Mouse (Mus musculus): ENCODE measurements around the gene Prdm2.
A peak's percentile ranks its signal among the peaks of the same experiment; 100 is the strongest.

The Prdm2 gene

DNA sequence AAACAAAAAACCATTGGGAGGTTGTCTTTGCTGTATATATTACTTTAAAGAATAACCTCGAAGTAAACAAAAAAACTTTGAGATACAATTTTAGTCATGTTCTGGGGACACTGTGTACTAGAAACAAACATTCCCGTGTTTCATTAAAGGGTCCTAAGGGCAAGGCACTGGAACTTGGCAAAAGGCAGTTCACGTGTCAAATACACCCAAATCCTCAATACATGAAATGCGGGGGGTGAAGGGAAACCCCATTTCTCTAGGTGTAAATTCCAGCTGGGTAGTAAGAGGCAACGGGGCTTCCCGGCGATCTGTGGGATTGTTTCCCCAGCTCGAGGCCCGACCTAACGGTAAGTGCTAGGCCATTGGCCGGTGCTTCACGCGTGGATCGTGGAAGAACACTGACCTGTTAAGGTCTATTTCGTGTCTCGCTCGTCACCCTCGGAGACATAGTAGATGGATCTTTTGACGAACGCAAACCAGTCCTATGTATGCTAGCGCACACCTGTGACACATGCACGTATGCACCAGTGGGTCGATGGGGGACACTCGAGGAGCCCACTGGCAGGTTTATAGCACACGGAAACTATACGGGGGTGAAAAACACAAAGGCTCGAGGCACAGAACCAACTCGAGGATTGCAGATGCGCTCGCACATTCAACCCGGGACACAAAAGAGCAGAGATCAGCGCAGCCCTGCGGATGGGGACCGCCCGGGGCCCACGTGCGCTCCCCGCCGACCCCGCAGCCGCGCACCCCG is 1.0 kb downstream of the Prdm2 start:
- peak; percentile 67 for ATAC-seq (ENCODE audit: low TSS enrichment)

DNA sequence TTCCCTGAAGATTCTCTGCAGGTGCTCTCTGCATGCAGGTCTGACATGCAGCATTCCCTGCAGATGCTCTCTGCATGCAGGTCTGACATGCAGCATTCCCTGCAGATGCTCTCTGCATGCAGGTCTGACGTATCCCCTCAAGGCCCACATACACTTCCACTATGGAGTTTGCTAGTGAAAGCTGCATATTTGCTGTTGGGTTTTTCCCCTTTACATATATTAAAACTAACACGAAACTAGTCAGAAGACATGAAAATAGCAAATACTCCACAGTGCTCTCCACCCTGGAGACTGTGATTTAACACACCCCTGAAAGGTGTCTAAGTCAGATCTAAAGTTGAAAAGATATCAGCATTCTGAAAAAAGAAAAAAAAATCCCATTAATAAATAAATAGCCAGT is 2.8 kb downstream of the Prdm2 start:
- ATAC-seq (ENCODE audit: low TSS enrichment) = no peak

DNA sequence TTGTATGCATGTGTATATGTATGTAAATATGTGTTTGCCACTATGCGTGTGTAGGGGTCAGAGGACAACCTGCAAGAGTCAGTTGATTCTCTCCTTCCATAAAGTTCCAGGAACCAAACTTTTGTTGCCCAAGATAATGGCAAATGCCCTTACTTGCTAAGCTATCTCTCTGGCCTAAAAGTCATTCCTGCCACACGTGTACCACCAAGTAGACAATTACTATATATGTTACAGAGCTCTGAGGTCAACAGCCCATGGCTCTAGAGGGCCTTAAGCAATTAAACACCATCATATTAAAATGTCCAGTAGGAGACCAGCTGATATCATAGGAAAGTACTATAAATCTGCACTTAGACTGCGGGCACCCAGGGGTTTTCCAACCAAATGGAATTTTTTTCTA is 10.1 kb downstream of the Prdm2 start:
- ATAC-seq (ENCODE audit: low TSS enrichment) = no peak

DNA sequence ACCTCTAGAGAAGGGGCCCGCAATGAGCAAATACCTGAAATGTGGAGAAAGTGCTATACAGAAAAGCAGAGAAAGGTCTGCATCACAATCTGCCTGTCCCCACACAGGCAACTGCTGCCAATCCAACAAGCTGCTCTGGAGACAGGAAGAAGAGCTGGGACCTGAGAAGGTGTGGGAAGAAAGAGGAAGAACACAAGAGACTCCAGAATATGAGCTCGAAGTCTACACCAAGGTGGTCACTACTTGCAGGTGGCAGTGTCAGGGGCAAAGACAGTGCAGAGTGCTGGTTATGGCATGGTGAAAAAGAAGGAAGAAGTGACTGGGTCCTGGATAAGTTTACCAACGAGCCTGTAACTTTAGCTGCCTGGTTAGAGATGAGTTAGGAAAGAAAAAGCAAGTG is 14.4 kb downstream of the Prdm2 start:
- no peak for ATAC-seq (ENCODE audit: low TSS enrichment)

DNA sequence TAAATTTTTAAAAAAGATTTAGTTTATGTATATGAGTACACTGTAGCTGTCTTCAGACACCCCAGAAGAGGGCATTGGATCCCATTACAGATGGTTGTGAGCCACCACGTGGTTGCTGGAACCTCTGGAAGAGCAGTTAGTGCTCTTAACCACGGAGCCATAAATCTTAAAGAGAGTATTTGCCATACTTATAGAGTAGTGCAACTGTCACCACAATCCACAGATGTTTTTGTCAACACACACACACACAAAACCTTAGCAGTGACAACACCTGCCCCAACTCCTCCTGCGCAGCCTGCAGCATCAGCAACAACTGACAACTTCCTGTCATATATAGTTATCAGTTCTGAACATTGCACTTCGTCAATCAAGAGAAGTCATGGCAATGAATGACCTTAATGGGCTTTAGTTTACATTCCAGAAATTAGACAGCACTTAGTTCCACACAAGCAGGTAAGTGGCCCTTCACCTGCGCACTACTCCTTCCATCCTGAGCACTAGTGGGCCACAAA is 14.9 kb downstream of the Prdm2 start:
- ATAC-seq (ENCODE audit: low TSS enrichment) = no peak

DNA sequence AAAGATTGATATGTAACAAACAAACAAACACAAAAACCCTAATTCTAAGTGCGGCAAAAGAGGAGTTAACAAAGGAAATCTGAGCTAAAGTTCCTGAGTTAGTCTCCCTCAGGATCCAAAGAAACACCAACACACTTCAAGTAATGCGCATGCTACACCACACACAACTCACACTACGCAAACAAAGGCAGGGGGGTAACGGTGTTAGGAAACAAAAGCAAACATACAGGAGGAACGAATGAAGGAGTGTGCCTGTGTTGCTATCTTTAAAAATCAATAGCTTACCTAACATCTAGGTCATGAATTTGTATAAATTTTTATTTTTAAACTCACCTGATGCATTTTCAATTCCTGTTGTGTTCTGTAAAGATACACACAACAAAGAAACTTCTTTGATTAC is 18.5 kb downstream of the Prdm2 start:
- ATAC-seq (ENCODE audit: low TSS enrichment) = no peak

DNA sequence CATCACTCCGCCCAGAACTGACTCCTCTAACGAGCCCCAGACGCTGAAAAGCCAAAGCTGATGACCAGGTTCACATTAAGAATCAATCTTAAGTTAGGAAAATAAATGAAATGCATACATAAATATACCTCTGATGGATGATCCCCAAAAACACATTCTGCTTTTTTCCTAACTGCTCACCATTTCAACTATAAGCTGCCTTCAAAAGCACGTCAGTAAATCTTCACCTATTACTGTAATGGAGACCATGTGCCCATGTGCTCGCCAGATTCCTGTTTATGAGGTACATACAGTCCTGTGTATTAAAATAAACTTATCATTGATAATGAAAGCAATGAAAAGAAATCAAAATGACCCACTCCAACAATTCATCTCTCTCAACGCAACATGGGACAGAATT is 19.6 kb downstream of the Prdm2 start:
- no peak for ATAC-seq (ENCODE audit: low TSS enrichment)

DNA sequence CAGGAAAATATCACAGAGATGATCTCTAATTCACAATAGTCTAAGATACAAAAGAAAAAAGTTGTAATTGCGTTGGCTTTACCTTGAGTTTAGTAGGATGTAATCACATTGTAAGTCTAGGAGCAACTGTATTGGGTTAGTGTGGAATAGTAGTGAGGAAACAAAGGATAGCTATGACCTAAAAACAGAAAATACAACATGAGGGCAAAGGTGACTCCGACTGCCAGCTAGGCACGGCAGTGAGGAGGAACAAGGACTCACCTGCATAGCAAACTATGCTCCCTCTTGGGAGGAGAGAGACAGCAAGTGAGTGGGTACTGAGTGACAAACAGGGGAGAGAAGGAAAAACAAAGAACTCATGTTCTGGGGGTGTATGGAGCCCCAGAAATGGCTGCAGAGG is 21.0 kb downstream of the Prdm2 start:
- no peak for ATAC-seq (ENCODE audit: low TSS enrichment)

DNA sequence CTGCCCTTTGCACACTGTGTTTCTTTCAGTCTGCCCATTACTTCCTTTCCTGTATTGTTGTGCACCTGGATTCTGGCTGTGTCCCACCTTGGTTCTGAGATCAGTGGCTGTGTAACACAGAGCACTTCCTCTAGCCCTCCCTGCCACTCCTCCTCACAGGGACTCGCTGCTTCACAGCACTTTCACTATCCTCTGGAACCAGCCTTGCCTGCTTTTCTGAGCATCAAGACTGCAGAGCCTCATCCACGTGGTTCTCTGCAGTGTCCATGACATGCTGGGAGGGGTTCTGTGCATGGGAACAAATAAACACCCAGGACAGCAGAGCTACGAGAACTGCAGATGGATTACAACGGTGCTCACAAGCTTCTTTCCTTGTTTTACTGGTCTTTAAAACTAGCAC is 22.1 kb downstream of the Prdm2 start:
- ATAC-seq (ENCODE audit: low TSS enrichment) = peak; percentile 34; the same call in 1 of the 2 replicates

DNA sequence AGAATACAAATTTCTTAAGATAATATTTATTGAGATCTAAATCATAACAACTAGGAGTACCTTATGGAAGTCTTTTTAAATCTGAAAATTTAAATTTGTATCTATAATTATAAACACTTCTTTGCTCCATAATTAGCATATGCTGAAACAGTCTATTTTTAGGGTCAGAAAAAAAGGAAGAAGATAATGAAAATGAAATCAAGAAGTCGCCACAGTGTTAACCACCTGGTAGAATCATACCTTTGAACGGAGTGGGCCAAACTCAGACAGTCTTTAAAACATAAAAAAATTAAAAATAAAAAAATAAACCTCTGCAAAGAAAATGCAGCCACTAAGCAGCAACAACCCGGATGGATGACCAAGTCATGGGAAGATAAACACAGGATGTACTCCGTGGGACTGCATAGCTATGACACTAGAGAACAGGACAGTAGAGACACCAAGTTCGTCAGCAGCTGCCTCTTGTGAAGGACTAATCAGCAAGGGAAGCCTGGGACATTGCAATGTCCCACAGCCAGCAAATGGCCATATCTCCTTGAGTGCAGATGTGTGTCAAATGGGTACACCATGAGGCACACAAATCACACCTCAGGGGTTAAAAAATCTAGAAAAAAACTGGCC is 24.1 kb downstream of the Prdm2 start:
- ATAC-seq (ENCODE audit: low TSS enrichment) = no peak

DNA sequence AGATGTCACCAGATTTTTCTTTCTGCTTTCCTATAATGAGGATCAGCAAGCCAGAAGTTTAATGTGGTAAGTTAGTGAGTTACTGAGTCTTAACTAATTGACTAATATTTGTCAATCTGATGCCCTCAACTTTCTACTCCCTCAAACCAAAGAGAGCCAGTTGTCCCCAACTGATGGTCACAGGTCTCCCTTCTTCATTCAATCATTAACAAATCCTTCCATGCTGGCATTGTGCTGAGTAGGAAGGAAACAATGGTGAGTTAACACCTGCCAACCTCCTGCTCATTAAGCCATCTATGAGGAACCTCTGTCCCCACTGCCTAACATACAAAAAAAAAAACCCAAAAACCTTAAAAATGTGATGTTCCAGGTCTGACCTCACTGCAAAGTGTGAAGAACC is 26.7 kb downstream of the Prdm2 start:
- ATAC-seq (ENCODE audit: low TSS enrichment) = no peak

DNA sequence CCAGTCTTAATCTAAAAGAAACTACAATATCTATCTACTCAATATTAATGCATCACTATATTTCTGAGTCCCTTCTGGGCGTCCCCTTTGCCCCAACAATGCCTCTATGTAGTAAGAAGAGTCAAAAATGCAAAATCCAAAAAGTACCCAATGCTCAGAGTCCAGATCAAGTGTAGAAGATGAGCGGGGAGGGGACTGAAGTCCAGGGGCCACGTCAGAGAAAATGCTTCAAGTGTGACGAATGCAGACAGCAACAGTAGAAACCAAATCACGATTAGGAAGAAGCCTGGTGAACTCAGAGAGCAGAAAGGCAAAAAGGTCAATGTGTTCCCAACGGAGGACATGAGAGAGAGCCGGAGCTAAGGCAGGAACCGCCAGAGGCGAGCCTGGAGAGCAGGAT is 27.3 kb downstream of the Prdm2 start:
- no peak for ATAC-seq (ENCODE audit: low TSS enrichment)

DNA sequence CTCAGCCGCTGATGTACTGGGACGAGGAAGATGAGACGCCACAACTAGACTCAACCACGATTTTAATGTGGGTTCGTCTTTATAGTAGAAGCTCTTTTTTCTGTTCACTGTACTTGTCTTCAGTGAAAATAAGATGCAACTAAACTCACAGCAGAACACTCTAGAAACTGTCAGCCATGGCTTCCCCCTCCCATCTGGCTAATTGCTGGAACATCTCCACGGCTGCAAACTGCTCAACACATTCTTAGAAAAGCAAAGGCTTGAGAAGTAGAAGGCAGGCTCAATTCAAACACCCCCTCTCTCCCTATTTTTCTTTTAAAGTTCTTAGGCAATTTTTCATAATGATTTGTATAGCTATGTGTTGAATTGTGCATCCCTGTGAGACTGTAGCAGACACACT is 29.7 kb downstream of the Prdm2 start:
- peak; percentile 69 for ATAC-seq (ENCODE audit: low TSS enrichment)

DNA sequence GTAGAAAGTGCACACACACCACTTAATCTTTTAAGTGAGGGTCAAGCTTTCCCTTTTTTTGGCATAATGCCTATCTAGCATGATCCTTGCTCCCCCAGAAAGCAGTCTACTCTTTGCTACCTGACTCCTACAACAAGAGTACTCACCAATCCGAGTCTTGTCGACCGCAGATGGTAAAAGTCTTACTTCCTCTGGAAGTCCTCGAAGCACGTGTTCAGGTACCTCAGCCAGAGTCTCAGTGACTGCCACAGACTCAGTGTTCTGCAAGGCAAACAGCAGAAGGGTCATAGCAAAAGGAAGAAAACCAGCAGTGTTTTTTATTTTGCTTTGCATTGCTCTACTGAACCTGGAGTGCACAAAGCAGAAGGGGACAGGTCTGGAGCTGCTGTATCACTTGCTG is 32.1 kb downstream of the Prdm2 start:
- ATAC-seq (ENCODE audit: low TSS enrichment) = no peak

DNA sequence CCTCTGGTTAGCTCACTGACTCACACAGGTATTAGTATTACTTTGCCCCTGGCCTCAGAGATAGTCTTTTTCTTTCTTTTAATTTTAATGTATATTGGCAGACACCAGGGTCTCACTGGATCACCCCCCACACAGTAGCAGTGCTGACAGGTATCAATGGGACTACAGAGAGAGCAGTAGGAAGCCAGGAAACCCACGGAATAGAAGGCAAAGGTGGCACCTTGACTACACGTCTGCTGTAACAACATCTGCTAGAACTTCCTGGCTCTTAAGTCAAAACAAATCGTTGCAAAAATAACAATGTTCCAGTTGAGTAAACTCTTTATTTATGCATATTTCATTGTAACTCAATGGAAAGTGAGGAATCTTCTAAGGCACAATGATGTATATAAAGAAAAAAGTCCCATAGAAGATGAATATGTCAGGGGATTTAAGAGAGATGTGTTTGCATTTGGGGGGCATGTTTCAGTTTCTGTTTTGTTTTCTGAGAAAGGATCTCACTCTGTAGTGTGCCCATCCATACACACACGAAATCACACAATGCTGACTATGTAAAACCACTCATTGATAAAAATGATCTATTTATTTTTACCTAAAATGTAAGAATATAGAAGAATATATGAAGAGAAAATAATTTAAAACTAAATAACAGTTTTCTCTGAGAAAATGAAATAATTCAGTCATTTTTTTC is 41.0 kb downstream of the Prdm2 start:
- no peak for ATAC-seq (ENCODE audit: low TSS enrichment)

DNA sequence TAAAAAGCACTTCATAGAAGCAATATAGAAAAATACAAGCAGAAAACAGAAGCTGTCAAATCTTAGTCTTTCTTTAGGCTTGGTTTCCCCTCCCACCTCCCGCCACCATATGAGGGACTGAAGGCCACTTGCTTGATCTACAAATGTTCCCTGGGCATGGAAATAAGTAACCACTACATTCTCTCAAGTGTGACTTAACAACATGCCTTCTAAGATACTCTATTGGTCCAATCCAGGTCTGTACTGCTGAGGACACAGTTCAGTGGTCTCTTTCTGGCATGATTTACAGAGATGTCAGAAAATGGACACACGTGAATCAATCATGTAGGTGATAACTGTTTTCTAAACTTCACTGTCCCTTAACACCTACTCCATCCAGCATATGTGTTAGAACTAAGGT is 42.5 kb downstream of the Prdm2 start:
- no peak for ATAC-seq (ENCODE audit: low TSS enrichment)

DNA sequence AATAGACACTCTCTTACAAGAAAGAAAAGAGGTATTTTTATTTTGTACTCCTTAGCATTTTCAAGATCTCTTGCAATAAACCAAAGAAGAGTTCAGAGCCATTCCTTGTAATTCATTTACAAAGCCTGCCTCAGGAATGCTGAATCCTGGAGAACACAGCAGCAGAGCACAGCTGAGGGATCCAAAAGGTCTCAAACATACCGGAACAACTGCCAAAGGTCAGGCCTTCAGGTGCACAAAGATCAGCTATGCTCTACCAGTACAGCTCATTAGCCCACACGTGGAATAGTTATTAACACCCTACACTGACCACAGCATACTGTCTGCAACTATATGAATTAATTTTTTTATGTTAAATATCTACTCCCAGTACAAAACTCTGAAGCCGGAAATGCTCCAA is 44.7 kb downstream of the Prdm2 start:
- ATAC-seq (ENCODE audit: low TSS enrichment) = no peak

DNA sequence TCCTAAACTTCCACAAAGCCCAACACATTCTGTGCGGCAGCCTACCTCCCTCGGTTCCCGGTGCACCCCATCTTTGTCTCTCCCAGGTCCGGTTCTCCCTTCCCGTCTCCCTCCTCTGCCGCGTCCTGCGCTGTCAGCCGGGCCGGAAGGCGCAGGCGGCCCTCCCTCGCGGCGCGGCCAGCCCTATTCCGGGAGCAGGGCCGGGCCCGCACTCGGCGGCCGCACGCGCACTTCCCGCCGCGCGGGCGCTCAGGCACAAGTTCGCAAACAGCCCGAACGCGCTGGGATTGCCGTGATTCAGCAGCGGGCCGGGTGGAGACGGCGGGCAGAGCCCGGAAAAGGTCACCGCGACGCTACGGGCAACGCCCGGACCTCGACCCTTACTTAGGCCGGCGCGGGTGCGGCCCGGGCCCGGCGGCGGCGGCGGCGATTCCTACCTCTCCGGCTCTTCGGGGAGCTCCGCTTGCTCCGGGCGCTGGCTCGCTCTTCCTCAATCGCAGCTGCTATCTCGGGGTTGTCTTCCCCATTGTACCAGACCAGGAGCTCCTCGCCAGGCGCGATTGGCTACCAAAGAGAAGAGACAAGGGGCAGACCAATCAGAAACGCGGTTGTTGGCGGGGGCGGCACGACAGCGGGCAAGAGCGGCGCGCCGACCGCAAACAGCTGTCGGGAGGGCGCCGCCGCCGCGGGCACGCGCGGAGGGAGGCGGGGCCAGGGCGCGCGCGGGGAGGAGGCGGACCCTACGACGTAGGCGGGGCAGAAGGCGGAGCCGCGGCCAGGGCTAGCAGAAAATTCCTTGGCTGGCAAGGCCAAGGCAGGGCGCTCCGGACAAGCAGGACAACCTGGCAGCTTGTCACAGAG is 50.9 kb downstream of the Prdm2 start:
- ATAC-seq (ENCODE audit: low TSS enrichment) = peak; percentile 99

DNA sequence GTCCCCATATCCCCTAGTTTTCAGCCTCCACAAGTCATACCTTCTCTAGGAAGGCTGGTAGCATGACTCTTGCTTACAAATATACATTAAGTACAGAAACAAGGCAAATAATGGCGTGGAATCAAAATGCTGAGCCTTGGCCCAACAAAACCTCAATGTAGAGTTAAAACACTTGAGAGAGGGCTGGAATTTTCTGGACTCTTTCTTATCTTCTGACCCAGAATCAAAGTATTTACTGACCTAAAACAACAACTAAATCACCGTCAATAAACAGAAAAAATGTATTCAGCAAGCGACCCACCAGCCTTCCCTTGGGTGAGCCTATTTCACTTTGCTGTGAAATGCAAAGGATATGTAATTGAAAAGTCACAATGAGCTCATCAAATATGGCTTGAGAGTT is 52.0 kb downstream of the Prdm2 start:
- ATAC-seq (ENCODE audit: low TSS enrichment) = no peak

DNA sequence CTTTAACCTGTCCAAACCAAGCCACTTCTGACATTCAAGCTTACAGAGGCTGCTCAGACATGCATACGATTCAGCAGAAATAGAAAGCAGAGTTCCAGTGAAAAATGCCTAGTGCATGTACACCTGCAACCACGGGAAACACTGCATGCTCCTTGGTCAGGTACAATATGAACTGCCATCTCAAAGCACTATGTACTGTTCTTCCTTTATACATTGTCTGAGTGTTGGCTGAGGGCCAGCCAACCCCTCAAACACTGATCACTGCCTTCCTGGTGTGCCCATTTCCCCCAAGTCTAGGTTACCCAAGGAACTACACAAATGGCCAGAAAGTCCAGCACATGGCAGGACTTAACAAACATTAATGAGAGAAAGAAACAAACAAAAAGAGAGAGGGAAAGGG is 53.5 kb downstream of the Prdm2 start:
- ATAC-seq (ENCODE audit: low TSS enrichment) = no peak

DNA sequence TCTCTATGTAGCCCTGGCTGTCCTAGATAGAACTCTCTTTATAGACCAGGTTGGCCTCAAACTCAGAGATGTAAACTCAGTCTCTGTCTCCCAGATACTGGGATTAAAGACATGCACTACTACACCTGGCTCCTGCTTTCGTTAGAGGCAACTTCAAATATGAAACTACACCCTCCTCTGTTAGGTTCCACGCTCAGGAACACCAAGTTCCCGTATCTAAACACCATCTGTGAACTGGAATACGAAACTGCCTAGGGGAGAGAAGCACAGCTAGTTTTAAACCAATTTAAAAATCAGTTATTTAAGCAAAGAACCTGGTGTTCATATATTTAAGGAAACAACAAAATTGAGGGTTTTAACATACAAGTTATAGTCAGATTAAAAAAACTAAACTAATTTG is 56.9 kb downstream of the Prdm2 start:
- ATAC-seq (ENCODE audit: low TSS enrichment) = 0 out of 2 replicates have a peak, but pooled peaks have one; percentile 17

DNA sequence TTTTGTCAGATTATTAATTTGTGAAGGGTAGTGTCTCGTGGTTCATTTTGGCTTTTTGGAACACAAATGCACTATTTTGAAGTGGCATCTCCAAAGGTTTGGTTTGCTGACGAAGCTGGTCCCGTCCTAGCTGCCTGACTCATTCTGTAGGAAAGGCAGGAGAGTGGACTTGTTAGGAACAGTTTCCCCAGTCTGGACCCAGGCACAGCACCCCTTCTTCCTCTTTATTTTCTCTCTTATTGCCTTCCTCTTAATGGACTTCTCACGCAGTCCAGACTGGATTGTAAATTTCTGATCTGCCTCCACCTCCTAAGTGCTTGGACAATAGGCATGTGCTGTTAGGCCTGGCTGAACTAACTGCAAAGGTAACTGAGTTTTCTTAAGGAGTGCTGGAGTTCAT is 57.8 kb downstream of the Prdm2 start:
- no peak for ATAC-seq (ENCODE audit: low TSS enrichment)

Data from frontal cortex, adult (tissue).